Mouse (Mus musculus) heart, postnatal 36 days (tissue): ENCODE results near the gene Iqca. TPM values are rescaled to one million over a fixed set of nuclear protein-coding genes. Genes with fewer than 3 reads are reported as not detected.

ENCODE experiments used
- DNase-seq, 2 experiments: peaks; one replicate each; pipeline ENCODE4 v3.0.0; 2021 to 2022
- intact Hi-C: fragments of 180-260 bp; cut with DNase I; formaldehyde crosslinking; loops from one replicate; pipeline ENCODE4 v1.15.1; 2025
- total RNA-seq, 2 experiments: library from RNA; stranded (reverse); gene quantifications; 2 replicates each; pipeline ENCODE4 v1.2.3; 2021

The Iqca gene
- total RNA-seq, 2 experiments from 2014 or later, result not detected

GRCm38 (mm10) chr1:90071812-90072580 lies 81.2 kb downstream of the Iqca start:
- intact Hi-C loops, result no loop called here
- DNase-seq, result peak in 1 of 2 experiments; percentile 7

- peak; percentile 51 to 63 for DNase-seq
- intact Hi-C loops, result loop anchor here (1.0 to 5.0 kb wide), 5 partner anchors 140 to 896 kb away; no protein-coding TSS in a partner anchor
Observed at GRCm38 (mm10) chr1:90060599-90060998, 92.6 kb downstream of the Iqca start.

GRCm38 (mm10) chr1:90060054-90060453 lies 93.1 kb downstream of the Iqca start:
- no peak for DNase-seq
- intact Hi-C loops, result loop anchor here (1.0 to 5.0 kb wide), 5 partner anchors 141 to 897 kb away; no protein-coding TSS in a partner anchor

- no peak for DNase-seq
- intact Hi-C loops, result loop anchor here (10.0 kb wide), 1 partner anchor 420 kb away; no protein-coding TSS in a partner anchor
Observed at GRCm38 (mm10) chr1:90054991-90055390, 98.2 kb downstream of the Iqca start.

GRCm38 (mm10) chr1:90051347-90051746 lies 101.9 kb downstream of the Iqca start:
- peak; percentile 34 to 38 for DNase-seq
- intact Hi-C loops, result loop anchor here (10.0 kb wide), 1 partner anchor 423 kb away; no protein-coding TSS in a partner anchor

- DNase-seq, result no peak
- intact Hi-C loops, result loop anchor here (10.0 kb wide), 1 partner anchor 425 kb away; no protein-coding TSS in a partner anchor
Observed at GRCm38 (mm10) chr1:90050046-90050739, 103.0 kb downstream of the Iqca start.

- intact Hi-C loops, result no loop called here
Observed at GRCm38 (mm10) chr1:90028305-90028704, 124.9 kb downstream of the Iqca start.

GRCm38 (mm10) chr1:90026945-90027344 lies 126.3 kb downstream of the Iqca start:
- peak; percentile 33 to 52 for DNase-seq
- intact Hi-C loops, result no loop called here

More at GRCm38 (mm10) chr1:90028305-90028704, 124.9 kb downstream of the Iqca start:
- DNase-seq, result no peak

GRCm38 (mm10) chr1:90020336-90020735 lies 132.9 kb downstream of the Iqca start:
- no peak for DNase-seq
- intact Hi-C loops, result no loop called here

GRCm38 (mm10) chr1:90018071-90018470 lies 135.1 kb downstream of the Iqca start:
- no peak for DNase-seq
- intact Hi-C loops, result no loop called here

GRCm38 (mm10) chr1:90014446-90014845 lies 138.8 kb downstream of the Iqca start, which contains the start of gene Asb18:
Gene Asb18, minus strand, starts transcription at chr1:90014666.
- DNase-seq, result peak in 1 of 2 experiments; percentile 27

GRCm38 (mm10) chr1:90013273-90013672 lies 139.9 kb downstream of the Iqca start:
- DNase-seq, result no peak
- intact Hi-C loops, result no loop called here

More at GRCm38 (mm10) chr1:90014446-90014845, 138.8 kb downstream of the Iqca start, which contains the start of gene Asb18:
- intact Hi-C loops, result no loop called here

- intact Hi-C loops, result no loop called here
- no peak for DNase-seq
Observed at GRCm38 (mm10) chr1:90012850-90013249, 140.4 kb downstream of the Iqca start.

GRCm38 (mm10) chr1:90012168-90012567 lies 141.0 kb downstream of the Iqca start:
- no peak for DNase-seq
- intact Hi-C loops, result no loop called here

GRCm38 (mm10) chr1:90010077-90010476 lies 143.1 kb downstream of the Iqca start:
- DNase-seq, result no peak
- intact Hi-C loops, result no loop called here

GRCm38 (mm10) chr1:90009188-90009587 lies 144.0 kb downstream of the Iqca start:
- no peak for DNase-seq
- intact Hi-C loops, result no loop called here

- no peak for DNase-seq
- intact Hi-C loops, result no loop called here
Observed at GRCm38 (mm10) chr1:90006666-90007065, 146.5 kb downstream of the Iqca start.

- no peak for DNase-seq
- intact Hi-C loops, result no loop called here
Observed at GRCm38 (mm10) chr1:90000981-90001380, 152.2 kb downstream of the Iqca start.

GRCm38 (mm10) chr1:89999858-90000257 lies 153.3 kb downstream of the Iqca start:
- DNase-seq, result no peak

GRCm38 (mm10) chr1:89998696-89999095 lies 154.5 kb downstream of the Iqca start:
- no peak for DNase-seq
- intact Hi-C loops, result no loop called here

More at GRCm38 (mm10) chr1:89999858-90000257, 153.3 kb downstream of the Iqca start:
- intact Hi-C loops, result no loop called here

- intact Hi-C loops, result no loop called here
- DNase-seq, result no peak
Observed at GRCm38 (mm10) chr1:89998076-89998475, 155.1 kb downstream of the Iqca start.
